Mouse (Mus musculus) layer of hippocampus, adult 8-10 months (tissue): ENCODE results near the gene Ctsa. TPM values are rescaled to one million over a fixed set of nuclear protein-coding genes. Genes with fewer than 3 reads are reported as not detected.
"Not testable (repeated sequence)": the region's sequence is repeated elsewhere in the genome, so short reads cannot be mapped to it uniquely, and the experiment has no call there.

Experiments
- DNase-seq, 2 experiments: peaks; one replicate each; pipeline ENCODE4 v3.0.0; 2022; ENCODE audit warnings: low spot score in 2 of 2
- total RNA-seq, 4 experiments: library from RNA; stranded (reverse); gene quantifications; 2 replicates each; pipeline ENCODE4 v1.2.4; 2022

The Ctsa gene
- 100 to 1,000 TPM in 3 of 4 experiments, 10 to 100 TPM in 1; 96.9 to 242 (median 147) TPM for total RNA-seq

DNA sequence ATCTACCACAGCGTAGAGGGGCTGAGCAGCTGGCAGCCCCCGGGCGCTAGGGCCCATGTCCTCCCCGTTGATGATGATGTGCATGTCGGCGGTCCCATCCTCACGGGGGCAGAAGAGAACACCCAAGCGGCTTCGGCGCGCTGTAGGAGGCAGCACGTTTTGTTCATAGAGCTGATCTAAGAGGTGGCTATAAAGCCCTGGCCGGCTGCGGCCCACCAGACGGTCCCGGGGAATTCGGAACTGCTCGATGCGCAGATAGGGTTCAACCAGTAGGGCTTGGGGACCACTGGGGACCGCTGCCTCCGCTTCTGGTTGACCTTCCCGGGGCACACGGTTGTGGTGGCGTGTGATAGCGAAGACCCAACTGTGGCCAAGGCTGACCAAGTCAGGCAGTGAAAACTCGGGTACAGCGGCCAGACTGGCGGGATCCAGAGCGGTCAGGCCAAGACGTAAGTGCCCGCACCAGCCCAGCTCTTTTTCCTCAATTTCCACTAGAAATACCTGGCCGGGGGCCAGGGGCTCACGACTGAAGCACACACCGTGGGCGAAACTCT is at the start of gene Ctsa:
Gene Ctsa, plus strand, starts transcription at position 126 of the 554 bp plus-strand sequence.
- peak; percentile 75 to 80 for DNase-seq

- DNase-seq: no peak
These were observed 48.6 kb upstream of the Ctsa start for GRCm38 (mm10) chr2:164783926-164784581.

DNA sequence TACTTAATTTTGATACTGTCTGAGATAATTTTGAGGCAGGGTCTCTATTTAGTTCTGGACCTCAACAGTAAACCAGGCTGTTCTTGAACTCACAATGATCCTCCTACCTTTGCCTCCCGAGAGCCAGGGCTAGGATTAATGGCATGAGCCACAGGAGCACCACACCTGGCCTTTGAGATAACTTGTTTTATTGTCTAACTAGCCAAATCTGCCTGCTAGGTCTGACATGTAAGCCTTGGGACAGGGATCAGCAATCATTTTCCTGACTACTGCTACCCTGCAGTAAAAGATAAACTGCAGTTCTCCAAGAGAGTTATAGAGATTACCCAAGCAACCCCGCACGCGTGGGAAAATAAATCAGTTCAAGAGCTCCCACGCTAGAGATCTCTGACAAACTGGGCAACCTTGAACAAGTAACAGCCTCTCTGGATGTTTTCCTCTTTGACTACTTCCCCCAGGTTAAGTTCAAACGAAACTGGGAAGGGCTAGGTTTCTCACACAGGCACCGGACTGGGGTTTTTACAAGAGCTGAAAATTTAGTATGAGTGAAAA is 47.7 kb upstream of the Ctsa start:
- DNase-seq: no peak

DNA sequence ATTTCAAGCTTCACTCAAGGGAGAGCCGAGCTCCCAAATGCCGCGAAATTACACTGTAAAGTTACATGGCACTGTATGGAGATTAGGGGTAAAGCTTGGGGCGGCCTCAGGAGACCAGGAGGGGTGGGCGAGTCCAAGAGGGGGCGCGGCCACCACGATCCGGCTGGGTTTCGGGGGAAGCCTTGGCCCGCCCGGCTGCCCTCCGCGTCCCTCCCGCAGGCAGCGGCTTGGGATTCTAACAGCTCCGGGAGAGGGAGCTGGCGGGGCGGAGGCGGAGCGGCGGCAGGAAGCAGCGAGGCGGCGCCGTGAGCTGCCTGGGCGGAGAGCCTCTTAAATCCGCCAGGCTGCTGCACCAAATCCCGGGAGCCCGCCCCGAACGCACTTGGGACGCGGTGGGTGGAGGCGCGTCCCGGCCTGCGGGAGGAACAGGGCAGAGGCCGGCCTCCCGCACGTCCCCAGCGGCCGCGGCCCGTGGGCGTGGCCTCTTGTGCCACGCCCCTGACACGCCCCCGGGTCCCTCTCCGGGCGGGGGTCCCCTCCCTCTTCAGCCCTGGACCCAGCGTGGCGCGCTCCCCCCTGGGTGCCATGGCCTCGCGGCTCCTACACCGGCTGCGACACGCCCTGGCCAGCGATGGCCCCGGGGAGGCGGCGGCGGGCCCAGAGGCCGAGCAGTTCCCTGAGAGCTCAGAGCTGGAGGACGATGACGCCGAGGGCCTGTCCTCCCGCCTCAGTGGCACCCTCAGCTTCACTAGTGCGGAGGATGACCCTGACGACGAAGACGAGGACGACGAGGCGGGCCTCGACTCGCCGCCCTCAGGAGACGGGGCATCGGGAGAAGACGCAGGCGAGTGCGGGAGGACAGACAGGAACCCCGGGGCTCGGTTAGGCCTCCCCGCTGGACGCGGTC is 46.9 kb upstream of the Ctsa start, which contains the start of gene Snx21:
Gene Snx21, plus strand, starts transcription at position 343 of the 907 bp plus-strand sequence.
- peak; percentile 76 to 82 for DNase-seq

DNA sequence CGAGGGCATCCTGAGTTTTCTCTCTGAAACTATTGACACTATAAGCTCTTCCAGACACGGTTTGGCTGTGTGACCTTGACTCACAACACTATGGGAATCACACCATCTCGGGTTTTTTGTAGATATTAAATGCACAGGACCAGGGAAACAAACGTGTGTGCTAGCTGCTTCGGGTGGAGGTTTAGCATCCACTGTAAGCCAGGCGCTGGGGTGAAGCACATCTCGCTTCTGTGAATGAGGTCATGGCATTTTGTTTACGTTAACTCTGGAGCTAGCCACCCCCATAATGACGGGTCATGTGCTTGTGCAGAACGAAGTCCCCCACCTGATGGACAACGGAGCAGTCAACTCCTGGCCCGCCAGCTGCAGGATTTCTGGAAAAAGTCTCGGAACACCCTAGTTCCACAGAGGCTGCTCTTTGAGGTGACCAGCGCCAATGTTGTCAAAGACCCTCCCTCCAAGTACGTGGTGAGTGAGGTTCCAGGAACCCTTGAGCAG is 46.2 kb upstream of the Ctsa start:
- no peak for DNase-seq

DNA sequence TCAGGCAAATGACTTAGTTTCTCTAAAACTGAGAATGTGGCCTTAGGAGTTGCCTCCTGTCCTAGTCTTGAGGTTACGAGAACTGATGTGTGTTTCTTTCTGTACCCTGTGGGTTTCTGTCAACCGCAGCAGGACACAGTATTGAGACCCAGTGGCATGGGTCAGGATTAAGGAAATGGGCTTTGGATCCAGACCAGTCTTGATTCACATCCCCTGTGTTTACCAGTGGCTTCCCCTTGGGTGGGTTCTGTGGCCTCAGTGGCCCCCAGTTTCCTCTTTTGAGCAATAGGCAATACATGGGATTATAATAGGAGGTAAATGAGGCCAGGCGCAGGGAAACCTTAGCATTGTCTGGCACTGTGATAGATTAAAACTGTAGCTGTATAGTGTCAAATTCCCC is 45.6 kb upstream of the Ctsa start:
- DNase-seq: no peak

DNA sequence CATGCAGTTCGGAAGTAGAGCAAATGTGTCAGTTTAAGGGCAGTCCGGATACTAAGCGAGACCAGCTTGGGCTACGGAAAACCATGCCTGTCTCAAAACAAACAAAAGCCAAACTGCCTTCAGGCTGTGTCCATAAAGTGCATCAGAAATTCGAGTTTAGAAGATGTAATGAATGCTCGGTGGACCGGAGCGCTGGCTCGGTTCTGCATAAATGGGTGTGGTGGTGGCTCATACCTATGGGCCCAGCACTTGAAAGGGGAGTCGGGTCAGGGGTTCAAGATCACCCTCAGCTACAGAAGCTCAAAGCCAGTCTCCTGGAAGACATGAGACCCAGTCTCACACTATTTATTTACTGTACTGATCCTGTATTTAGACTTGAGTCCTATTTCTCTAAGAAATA is 44.9 kb upstream of the Ctsa start:
- no peak for DNase-seq

DNA sequence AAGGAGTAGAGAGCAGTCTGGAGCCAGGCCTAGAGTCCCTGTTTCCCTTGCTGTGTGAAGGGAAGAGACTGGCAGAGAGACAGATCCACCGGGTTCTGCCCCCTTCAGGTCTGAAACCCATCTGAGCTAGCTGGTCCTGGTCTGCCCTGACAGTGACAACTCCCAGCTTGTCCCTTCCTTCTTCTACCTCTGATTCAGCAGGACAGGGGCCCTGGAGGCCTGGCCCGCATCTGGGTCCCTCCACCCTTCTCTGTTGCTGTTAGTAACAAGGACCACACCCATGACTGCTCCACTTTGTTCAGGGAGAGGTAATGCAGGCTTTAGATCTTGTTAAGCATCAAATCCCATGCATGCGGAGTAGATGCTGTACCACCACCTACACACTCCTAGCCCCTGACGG is 44.3 kb upstream of the Ctsa start:
- DNase-seq: no peak

DNA sequence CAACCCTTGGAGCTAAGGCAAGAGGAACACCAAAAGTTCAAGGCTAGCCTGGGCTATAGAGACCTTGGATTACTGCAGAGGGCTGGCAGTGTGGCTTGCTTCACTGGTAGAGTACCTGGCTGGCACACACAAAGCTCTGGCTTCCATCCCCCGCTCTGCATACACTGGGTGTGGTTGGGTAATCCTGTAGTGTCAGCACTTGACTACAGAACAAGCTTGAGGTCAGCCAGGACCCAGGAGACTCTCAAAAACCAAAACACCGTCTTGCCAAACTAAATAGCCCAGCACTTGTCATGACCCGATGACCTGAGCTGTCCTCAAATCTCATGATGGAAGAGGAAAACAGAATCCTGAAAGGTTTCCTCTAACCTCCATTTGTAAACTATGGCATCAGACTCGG is 42.2 kb upstream of the Ctsa start:
- DNase-seq: no peak

GRCm38 (mm10) chr2:164791841-164792261 is 40.8 kb upstream of the Ctsa start:
- DNase-seq: no peak

DNA sequence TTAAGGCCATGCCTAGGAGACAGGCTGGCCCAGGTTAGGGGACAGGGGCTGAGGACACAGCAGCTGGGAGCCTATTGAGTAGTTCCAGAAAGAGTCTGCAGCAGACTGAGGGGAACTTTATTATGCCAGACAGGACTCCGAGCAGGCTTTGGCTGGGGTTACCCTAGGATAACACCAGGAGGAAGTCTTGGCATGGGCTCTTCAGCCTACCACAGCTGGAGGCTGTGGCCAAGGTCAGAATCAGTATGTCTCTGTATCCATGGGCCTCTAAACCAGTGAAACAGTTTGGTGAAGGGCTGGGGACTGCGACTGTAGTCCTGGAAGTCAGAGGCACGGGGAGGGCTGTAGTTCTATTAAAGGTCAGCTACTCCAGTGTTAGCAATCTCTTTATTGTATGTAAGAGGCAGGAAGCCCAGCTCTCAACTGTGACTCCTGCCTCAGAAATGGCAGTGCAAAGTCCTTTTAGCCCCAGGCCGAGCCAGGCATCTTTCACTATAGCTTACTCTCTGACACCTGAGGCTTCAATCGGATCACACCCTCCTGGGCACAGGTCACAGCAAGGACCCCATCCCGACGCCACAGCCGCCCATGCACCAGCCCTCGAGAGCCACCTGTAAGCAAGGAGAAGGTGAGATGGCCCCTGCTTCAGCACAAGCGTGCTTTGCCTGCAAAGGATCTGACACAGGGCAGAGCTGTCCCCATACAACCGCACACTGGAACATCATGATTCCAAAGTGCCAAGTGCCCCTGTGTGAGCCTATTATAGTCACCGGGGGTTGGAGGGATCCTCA is 40.1 kb upstream of the Ctsa start:
- DNase-seq: no peak

- DNase-seq: peak in 1 of 2 experiments; percentile 51
These were observed 39.4 kb upstream of the Ctsa start for GRCm38 (mm10) chr2:164793236-164793635.

DNA sequence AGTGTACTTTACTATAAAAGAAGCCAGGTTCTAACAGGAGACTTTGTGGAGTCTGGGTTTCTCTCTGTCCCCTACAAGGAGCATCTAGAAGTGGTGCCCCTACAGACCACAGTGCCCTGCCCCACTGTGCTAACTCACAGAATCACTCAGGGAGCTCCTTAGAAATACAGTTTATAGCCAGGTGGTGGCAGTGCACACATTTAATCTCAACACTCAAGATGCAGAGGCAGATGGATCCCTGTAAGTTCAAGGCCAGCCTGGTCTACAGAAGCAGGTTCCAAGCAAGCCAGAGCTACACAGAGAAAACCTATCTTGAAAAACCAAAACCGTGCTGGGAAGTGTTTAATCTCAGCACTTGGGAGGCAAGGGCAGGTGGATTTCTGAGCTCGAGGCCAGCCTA is 38.9 kb upstream of the Ctsa start:
- DNase-seq: no peak

- peak; percentile 80 to 86 for DNase-seq
These were observed 38.4 kb upstream of the Ctsa start for GRCm38 (mm10) chr2:164794293-164794692.

GRCm38 (mm10) chr2:164795868-164796267 is 36.8 kb upstream of the Ctsa start:
- DNase-seq: no peak

GRCm38 (mm10) chr2:164798554-164798953 is 34.1 kb upstream of the Ctsa start:
- DNase-seq: not testable (repeated sequence)

DNA sequence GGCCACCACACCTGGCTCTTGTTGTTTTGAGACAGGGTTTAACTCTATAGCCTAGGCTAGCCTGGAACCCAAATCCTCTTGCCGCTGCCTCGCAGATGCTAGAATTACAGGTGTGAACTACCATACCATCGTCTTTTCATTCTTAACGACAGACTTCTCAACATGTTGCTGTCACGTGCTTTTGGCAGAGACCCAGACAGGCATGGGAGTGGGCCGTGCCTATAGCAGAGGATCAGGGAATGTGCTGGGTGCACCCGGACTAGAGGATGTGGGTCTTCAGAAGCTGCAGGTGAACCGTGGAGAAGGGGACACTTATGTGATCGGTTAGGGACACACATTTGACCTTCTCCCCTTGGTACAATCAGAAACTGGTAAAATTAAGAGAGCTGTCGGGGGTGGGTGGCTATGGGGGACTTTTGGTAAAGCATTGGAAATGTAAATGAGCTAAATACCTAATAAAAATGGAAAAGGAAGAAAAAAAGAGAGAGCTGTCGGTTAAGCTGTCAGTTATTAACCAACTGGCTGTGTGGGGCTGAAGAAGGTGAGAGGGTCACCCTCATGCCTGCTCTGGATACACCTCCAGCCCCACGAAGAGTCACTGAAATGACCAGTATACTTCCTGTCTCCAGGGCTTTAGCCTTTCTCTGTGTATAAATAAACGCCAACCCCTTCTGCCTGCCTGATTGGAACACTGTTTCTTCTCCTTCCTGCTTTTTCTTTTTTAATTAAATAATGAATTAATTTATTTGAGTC is 32.2 kb upstream of the Ctsa start:
- DNase-seq: no peak

- DNase-seq: no peak
These were observed 29.3 kb upstream of the Ctsa start for GRCm38 (mm10) chr2:164803201-164803920.

- no peak for DNase-seq
These were observed 28.8 kb upstream of the Ctsa start for GRCm38 (mm10) chr2:164803921-164804313.
